Mouse (Mus musculus) frontal cortex, postnatal 36 days (tissue): Measurements from ENCODE around the gene Eps15.

Source experiments
- DNase-seq, 2 experiments: peaks; one replicate each; pipeline ENCODE4 v3.0.0; 2022; ENCODE audit warnings: low spot score in 2 of 2

Gene Eps15

DNA sequence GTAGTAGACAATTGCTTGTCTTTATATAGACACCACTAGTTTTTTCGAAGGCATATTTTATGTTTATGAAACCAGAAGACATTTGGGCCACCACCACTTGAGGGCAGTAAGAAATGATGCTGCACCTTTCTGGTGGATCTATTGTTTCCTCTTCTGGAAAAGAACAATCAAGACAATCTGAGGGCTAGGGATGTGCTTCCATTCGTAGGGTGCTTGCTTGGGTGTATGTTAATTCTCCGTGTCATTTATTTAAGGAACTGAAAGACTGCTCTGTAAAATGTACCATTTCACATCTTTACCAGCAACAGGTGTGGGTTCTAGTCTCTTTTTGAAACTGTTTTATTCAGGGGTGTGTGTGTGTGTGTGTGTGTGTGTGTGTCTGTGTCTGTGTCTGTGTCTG lies 11.2 kb upstream of the Eps15 start:
- peak in 1 of 2 experiments; percentile 3 for DNase-seq

DNA sequence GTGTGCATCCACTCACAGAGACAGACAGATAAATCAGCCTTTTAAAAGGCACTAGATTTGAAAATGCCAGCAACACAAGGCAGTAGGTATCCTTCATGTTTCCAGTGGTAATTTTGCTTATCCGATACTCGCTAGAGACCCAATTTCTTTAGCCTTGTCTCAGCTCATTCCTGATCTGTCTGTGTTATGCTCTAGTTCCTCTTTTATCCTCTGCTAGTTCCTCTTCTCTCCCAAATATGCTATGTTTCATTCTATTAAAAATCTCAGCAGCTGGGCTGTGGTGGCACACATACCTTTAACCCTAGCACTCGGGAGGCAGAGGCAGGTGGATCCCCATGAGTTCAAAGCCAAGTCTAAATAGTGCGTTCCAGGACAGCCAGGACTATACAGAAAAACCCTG lies 8.3 kb upstream of the Eps15 start:
- DNase-seq: no peak

DNA sequence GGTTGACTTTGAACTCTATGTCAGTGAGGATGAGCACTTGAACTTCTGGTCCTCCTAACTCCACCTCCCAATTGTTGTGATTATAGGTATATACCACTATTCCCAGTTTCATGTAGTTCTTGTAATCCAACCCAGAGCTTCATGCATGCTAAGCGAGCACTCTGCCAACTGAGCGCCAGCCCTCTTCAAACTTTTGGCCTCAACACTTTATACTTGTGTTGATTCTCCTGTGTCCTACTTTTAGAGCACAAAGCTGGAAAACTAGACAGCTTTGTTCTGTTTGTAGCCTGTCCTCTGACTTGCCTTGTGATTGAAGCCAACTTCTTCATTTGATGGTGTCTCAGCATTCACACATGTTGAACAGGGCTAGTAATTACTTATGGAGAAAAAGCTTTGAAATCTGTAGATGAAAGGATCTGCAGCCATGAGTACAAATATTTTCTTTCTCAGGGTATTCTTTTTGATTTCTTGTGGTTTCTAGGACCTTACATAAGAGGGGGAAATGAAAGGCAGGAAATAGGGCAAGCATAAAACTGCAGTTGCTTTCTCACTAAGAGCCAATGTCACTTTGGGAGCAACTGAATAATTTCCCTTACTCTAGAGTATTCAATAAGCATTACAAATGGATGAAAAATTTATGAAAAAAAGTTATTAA lies 6.4 kb upstream of the Eps15 start:
- no peak for DNase-seq

DNA sequence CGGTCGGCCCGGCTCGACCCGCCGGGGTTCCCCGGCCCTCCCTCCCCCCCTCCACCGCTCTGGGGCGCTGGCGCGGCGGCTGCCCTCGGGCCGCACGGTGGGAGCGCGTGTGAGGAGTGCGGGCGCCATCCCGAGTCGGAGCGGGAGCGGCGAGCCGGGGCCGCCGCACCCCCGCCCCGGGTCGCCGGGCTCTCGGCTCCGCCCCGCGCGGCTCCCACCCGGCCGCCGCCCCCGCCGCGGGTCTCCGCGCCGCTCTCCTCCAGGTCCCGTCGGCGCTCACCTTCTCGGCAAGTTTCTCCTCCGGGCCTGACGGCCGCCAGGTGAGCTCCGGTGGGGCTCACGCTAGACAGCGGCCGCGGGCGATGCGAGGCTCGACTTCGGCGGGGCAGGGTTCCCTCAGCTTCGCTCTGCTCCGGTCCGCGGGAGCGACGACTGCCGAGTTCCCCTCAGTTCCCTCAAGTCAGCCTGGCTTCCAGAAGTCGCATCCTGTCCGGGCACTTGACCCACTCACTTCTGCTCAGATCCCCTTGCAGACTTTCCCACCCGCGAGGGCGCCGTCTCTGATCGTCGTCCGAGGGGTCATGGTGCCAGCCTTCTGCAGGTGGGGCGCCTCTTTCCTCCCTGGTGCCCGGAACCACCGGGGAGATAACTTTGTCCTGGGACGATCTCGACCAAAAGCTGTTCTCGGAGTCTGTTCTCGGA lies 542 bp downstream of the Eps15 start:
- no peak for DNase-seq

DNA sequence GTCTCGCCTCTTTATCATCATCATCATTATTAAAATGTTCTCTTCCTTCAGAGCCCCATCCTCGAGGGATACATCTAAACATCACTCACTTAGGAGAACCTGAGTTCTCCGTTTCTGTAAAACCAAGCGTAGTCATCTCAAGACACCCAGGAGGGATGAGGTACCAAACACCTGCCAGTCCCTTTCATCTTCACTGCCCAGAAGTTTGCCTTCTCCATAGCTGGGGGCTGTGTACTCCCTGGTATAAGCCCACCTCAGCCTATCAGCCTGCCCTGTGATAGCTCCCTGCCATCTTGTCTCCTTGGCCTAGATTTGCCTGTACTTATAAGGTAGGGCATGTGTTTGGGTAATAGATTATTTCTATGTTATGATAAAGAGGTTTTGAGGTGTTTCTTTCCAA lies 1.1 kb downstream of the Eps15 start:
- DNase-seq: no peak

DNA sequence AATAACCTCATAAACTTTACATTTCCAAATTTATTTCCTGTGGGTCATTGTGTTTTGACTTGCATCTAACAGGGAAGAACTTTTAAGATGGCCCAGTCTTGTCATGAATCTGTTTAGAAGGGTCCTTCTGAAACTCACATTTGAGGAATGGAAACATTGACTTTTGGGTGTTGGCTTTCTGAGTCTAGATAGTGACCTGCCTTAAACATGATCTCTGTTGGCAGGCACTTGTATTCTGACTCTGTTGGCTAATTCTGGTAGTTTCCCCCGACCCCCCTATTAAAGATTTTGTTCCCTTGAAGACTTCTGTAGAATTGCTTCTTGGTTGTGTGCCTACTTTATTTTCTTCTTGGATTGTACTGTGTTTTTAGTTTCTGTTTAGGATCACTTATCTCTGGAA lies 1.9 kb downstream of the Eps15 start:
- no peak for DNase-seq

DNA sequence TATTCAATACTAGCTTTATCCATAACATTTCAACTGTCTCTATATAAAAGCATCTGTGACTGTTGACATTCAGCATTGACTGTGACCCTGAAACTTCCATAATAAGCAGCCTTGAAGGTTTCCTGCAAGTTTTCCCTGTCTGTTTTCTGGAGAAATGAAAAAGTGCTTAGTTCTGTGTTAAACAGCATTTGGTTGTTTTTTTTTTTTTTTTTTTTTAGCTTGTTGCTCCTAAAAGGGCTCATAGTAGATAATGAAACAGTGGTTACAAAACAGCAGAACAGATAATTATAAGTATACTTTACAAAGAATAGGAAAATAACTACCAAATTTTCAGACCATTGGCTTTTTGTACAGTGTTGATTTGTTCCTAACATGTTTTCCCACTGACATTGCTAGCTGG lies 14.6 kb downstream of the Eps15 start:
- DNase-seq: no peak

DNA sequence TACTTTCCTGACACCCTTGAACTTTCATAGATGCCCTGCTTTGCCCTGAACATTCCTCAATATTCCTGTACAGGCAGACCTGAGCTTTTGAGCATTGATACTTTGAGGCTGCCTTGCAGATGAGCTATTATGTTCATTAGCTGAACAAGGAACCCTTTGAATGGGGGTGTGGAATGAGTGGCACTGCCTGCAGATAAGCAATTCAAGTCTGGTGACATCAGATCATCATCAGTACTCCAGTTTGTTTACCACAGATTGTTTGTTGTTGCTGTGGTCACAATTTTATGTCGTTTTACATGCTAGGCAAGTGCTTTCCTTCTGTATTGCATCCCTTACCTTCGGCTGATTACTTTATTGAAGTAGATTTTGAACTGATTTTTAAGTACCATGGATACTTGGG lies 16.4 kb downstream of the Eps15 start:
- DNase-seq: no peak

DNA sequence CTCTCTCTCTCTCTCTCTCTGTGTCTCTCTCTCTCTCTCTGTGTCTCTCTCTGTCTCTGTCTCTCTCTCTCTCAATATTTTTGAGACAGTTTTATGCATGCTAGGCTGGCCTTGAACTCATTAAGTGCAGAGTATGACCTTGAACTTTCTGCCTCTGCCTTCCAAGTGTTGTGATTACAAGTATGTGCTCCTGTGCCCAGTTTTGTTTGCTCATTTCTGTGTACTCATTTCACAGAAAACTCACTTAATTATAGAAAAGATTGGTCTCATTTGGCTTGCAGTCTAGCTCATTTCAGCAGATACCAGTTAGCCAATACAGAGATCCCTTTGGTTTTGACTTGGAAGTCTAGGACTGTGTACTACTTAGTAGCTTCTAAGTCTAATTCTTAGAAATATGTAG lies 19.1 kb downstream of the Eps15 start:
- no peak for DNase-seq

DNA sequence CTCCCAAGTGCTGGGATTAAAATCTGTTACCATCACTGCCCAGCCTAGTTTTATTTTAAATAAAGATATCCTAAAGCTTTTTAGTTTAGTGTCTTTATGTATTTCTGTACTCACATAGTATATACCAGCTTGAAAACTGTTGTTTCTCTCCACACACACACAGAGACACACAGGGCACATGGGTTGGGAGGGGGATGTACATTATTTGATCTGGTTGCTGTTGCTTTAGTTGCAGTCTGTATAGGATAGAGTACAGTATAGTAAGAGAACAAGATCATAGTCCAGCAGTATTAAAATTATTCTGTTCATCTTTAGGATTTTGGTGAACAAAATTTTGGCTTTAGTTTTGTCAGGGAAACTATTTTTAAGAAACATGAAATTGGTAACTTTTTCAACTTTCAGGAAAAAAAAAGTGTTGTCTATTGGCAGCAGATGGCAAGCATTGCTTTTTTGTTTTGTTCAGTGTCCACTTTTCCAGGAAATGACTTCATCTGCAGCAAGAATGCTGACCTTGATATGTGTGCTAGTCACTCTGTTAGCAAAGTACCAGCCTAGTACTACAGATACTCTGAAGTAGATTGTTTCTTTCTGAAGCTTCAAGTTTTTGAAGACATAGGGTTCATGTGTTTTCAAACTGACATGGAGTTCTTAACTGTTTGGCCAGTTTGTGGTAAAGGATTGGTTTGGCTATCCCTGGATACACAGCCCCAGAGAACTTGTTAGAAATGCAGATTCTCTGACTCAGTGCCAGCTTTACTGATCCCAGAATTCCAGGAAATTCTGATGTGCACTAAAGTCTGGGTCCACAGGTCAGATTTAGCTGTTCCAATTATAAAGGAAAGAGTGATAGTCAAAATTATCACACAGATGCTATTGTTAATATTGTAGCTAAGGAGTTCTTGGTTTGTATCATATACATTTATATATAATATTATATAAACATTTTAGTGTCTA lies 37.1 kb downstream of the Eps15 start:
- no peak for DNase-seq

DNA sequence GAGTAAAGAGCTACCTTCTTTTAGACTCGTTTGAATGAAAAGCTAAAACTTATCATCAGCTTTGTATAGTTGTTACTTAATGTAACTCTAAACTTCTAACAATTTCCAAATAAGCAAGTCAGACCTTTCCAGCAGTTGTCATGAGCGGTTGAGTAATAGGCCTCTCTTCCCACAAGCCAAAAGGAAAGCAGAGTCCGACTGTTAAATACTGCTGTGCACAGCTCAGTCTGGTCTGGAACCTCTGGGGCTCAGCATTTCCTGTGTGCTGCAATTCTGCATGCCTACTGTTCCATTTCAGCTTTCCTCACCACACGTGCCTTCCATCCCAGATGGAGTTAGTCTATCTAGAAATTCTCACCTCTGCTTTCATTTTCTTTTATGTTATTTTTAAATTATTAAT lies 56.7 kb downstream of the Eps15 start:
- no peak for DNase-seq

DNA sequence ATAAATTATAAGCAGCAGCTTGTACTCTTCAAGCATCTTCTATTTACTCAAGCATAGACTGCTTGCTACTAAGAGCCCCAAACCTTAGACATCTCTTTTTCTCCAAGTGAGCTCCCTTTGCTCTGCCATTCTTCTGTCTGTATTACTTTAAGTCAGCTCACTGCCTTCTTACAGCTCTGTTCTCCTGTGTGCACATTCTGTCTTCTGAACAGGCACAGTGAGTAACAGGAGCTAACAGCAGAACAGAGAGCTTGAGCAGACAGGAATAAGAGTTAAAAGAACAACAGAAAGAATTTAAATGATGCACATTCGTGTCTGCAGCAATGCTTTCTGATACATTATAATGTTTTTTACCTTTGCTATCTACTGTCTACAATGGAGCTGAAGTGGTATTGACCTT lies 61.2 kb downstream of the Eps15 start:
- no peak for DNase-seq

DNA sequence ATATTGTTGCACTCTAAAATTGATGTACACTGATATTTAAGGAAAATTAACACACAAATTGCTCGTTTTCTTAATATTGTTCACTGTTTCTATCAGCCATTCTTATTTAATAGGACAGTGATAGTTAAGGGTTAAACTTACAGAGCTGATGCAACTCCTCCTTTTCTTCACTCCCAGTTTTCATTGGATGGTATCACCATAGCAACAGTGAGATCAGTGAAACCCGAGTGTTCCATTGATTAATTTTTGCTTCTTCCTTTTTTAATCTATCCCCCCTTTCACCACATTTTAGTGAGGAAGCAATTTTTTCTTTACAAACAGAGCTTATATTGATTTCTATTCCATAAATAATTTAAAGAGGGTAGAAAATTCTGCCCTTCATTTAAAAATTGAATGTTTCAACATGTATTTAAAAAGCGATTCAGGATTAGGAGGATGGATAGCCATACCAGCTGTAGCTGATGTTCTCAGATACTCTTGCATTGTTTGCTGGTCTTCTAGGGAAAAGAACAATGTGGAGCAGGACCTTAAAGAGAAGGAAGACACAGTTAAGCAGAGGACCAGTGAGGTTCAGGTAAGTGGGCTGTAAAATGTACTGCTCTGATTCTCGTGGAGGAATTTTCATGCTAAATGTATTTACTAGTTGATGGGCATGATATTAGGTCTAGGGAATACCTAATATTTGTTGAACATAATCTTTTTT lies 62.9 kb downstream of the Eps15 start:
- DNase-seq: peak in 1 of 2 experiments; percentile 42

DNA sequence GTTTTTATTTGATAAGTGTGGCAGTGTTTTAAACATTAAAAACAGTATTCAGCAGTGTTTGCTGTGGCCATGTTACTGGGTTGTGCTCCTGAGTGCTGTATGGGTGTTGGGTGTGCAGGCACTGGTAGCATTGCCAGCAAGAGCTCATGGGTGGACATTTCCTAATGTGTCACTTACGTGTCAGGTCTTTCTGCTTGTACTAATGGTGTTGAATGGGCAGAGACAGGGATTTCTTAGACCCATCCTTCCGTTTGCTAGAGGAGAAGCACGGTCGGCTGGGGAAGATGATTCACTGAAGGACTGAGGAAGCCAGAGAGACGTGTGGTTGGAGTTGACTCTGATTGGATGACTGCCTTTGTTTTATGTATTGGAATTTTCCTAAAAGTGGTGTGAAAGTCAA lies 63.8 kb downstream of the Eps15 start:
- DNase-seq: peak; percentile 63 to 65

DNA sequence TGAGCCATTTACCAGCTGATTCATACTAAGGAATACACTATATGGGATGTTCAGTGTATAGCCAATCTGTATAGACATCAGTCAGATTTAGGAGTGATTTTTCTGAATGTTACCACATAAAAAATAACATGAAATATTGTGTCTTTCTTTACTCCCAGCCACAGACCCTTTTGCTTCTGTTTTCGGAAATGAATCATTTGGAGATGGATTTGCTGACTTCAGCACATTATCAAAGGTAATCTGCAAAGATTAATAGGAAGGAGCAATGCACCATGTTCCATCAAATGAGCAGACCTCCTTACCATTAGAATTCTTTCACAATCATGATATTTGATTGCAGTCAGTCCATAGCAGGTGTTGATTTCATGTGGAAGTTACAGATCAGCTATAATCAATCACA lies 98.0 kb downstream of the Eps15 start:
- no peak for DNase-seq

DNA sequence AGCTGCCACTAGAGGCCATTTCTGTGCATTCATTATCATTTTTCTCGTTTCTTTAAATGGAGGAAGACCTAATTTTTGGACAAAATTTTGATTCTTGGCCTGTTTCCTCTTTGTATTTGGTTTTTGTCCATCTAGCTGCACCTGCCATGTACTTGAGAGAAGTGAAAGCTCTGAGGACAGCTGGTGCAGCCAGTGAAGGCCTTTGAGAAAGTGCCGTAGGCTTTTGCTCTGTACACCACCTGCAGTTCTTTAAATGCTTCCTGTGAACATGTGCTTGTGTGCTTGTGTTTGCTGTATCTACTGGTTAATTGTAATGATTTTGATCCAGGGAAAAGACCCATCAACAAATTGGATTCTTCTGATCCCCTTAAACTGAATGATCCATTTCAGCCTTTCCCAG lies 102.4 kb downstream of the Eps15 start:
- no peak for DNase-seq

DNA sequence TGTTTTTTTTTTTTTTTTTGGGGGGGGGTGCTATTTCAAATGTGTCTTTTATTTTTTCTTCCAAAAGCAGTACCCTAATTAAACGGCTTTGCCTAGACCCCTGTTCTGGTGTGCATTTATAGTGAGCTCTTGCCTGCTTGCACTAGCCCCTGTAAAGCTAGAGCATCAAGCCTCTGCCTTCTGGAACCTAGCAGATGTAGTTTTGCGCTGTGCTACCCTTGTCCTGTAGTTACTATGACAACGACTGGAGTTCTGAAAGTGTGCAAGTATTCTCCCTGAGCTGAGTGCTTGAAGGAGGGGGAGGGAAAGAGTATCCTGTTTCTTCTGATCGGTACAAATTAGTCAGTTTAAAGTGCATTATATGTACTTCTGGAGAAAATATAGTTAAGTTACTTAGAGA lies 105.5 kb downstream of the Eps15 start:
- DNase-seq: no peak

DNA sequence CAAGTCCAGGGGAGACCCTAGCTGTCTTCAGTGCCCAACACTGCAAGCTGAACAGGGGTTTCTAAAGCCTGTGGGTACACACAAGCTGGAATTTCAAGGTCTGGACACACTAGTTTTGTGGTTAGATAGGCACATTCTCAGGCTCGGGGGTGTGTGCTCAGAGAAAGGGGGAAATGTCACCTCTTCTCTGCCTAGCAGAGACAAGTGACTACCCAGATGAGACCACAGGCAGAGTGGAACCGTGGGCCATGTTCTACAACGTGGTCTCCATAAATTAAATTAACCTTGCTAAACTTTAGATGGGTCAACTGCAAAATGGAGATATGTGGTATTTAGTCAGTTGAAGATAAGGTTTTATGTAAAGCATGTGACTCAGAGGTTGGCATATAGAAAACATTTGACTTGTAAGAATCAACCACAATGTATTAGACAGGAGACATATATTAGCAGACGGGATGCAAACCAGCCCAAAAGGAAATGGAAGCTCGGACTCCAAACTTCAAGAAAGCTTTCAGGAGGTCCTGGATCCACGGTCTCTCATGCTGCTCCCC lies 113.2 kb downstream of the Eps15 start:
- no peak for DNase-seq

DNA sequence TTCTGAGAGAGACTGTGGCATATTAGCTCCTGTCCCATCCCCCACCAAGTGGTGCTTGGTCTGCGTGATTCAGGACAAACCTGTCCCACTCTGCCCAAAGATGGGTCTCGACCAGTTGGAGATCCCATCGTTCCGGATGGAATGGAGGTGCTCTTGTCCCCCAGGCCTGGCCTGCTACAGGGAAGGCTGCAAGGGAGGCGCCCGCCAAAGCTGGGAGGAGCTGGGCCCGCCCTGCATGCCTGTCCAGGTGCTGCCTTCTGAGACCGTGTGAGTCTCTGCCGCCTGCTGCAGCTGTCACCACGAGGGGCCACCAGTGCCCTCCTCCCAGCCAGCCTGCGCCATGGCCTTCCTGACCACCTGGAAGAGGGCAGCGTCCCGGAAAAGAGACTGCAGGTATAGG lies 113.8 kb downstream of the Eps15 start:
- DNase-seq: no peak

DNA sequence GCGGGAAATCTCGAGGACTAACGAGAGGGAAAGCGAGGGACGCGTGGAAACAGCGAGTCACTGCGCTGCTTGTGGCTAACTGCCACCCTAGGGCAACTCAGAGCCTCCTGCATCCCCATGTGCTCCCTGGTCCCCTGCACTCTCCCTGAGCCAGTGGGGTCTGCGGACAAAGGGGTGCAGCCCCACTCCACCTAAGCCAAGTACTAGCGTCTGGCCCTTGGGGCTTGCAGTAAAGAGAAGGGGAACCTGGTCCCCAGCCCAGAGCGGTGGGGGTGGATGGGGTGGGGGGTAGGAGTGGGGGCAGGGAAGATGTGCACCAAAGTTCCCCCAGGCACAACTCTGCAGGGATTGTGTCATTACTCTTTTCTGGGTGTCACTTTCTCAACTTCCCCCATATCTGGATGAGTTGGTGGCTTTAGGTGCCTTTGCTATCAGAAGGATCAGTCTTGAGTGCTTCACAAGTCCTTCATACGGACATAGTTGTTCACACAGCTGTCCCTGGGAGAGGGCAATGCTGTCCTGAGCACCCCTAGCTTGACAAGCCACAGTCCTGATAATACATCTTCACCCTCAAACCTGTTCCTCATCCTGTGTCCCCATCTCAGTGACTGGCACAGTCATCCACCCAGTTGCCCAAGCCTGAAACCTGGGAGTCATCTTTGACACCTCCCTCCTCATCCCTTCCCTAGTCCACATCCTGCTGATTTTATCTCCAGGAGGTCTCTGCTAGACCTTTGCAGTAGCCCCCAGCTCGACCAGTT lies 114.4 kb downstream of the Eps15 start:
- no peak for DNase-seq

DNA sequence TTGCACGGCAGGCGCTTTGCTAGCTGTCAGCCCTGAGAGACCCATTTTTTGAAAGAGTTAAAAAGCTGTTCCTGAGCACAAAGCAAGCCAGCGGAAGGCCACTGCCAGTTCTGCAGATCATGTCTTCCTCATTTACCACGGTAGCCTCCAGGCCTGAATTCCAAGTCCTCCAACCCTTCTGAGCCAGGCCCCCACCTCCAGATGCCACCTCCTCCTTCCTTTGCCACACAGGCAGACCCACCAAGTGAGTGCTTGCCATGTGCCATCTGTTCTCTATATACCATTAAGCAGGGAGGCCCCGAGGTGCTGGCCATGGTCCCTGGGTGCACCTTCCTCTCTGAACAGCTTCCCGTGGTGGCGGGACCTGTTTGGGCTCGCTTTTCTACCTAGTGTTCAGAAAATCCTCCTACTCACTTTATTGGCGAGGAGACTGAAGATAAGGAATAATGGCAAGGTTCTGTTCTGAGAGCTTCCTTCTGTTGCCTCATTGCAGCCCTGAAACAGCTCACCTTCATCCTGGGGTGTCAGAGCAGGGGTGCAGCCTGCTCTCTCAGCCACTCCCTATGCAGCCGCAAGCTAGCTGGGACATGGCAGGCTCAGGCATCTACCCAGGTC lies 120.4 kb downstream of the Eps15 start:
- no peak for DNase-seq
